Mouse (Mus musculus): ENCODE data around the gene Gm17490. TPM values are rescaled to one million over a fixed set of nuclear protein-coding genes. Genes with fewer than 3 reads are reported as not detected.

Gene Gm17490
- total RNA-seq, 1 experiment: not detected

GRCm38 (mm10) chr2:11654990-11655931 is 29.2 kb upstream of the Gm17490 start:
- H3K4me3 ChIP-seq (ENCODE audit: insufficient read depth in 1 of 2, low read depth in 1 of 2, low read length in 2 of 2, poor library complexity in 1 of 2, severe bottlenecking in 1 of 2): no peak overlapping the region
- TF ChIP-seq CHD2 (IDR thresholded peaks at IDR 0.05; ENCODE audit: low read depth, low read length): no peak
- no peak for TF ChIP-seq ZC3H11A (IDR thresholded peaks at IDR 0.05; ENCODE audit: borderline replicate concordance, low read depth, low read length)
- TF ChIP-seq MAFK (IDR thresholded peaks at IDR 0.05; ENCODE audit: insufficient read depth, low read depth, low read length): no peak
- TF ChIP-seq ZNF384 (IDR thresholded peaks at IDR 0.05; ENCODE audit: low read depth, low read length): no peak
- no peak for TF ChIP-seq HCFC1 (IDR thresholded peaks at IDR 0.05; ENCODE audit: borderline replicate concordance, insufficient read depth, low read length)
- no peak overlapping the region for H3K9ac ChIP-seq (ENCODE audit: insufficient read depth, low read depth, low read length, poor library complexity, severe bottlenecking)
- in situ Hi-C loops (cut with MboI; ENCODE audit: low sequenced_read_pairs in 2 of 2, unreplicated experiment in 2 of 2): no loop called here
- no peak for DNase-seq (ENCODE audit: low read depth, low spot score)
- no peaks in the 10 kb centered on the region for H3K9me3 ChIP-seq (ENCODE audit: control insufficient read depth, insufficient read depth, low read depth, low read length)
- H3K4me1 ChIP-seq (ENCODE audit: control insufficient read depth in 2 of 2, insufficient read depth in 2 of 2, low read length in 2 of 2, poor library complexity in 1 of 2): no peaks in the 10 kb centered on the region
- no peaks in the 10 kb centered on the region for H3K36me3 ChIP-seq (ENCODE audit: control insufficient read depth, insufficient read depth, low read length, poor library complexity, severe bottlenecking)
- no peak overlapping the region for H3K27ac ChIP-seq (ENCODE audit: insufficient read depth, low read depth, low read length, poor library complexity, severe bottlenecking)

DNA sequence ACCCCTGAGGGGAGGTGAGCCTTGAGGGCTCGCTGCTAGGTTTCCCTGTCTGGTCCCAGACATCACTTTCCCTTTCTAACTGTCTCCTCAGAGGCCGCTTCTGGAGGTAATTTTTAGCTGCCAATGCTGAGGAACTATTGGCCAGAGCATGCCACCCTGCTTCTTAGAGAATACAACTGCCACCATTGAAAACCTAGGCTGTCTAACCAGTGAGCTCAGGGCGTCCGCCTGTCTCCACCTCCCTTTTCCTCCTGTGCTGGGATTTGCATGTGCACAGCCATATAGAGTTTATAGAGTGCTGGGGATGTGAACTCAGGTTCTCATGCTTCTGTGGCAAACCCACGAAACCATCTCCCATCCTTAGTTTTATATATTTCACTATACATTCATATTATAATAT is 27.7 kb upstream of the Gm17490 start:
- H3K36me3 ChIP-seq (ENCODE audit: control insufficient read depth, insufficient read depth, low read length, poor library complexity, severe bottlenecking): no peaks in the 10 kb centered on the region
- in situ Hi-C loops (cut with MboI; ENCODE audit: low sequenced_read_pairs in 2 of 2, unreplicated experiment in 2 of 2): no loop called here
- no peak overlapping the region for H3K27ac ChIP-seq (ENCODE audit: insufficient read depth, low read depth, low read length, poor library complexity, severe bottlenecking)
- DNase-seq (ENCODE audit: low read depth, low spot score): no peak
- no peak overlapping the region for H3K4me3 ChIP-seq (ENCODE audit: insufficient read depth in 1 of 2, low read depth in 1 of 2, low read length in 2 of 2, poor library complexity in 1 of 2, severe bottlenecking in 1 of 2)
- no peak overlapping the region for H3K9ac ChIP-seq (ENCODE audit: insufficient read depth, low read depth, low read length, poor library complexity, severe bottlenecking)
- no peak for TF ChIP-seq ZC3H11A (IDR thresholded peaks at IDR 0.05; ENCODE audit: borderline replicate concordance, low read depth, low read length)
- no peak for TF ChIP-seq MAFK (IDR thresholded peaks at IDR 0.05; ENCODE audit: insufficient read depth, low read depth, low read length)
- no peak for TF ChIP-seq HCFC1 (IDR thresholded peaks at IDR 0.05; ENCODE audit: borderline replicate concordance, insufficient read depth, low read length)
- TF ChIP-seq ZNF384 (IDR thresholded peaks at IDR 0.05; ENCODE audit: low read depth, low read length): no peak
- TF ChIP-seq CHD2 (IDR thresholded peaks at IDR 0.05; ENCODE audit: low read depth, low read length): no peak
- no peaks in the 10 kb centered on the region for H3K9me3 ChIP-seq (ENCODE audit: control insufficient read depth, insufficient read depth, low read depth, low read length)
- no peaks in the 10 kb centered on the region for H3K4me1 ChIP-seq (ENCODE audit: control insufficient read depth in 2 of 2, insufficient read depth in 2 of 2, low read length in 2 of 2, poor library complexity in 1 of 2)

DNA sequence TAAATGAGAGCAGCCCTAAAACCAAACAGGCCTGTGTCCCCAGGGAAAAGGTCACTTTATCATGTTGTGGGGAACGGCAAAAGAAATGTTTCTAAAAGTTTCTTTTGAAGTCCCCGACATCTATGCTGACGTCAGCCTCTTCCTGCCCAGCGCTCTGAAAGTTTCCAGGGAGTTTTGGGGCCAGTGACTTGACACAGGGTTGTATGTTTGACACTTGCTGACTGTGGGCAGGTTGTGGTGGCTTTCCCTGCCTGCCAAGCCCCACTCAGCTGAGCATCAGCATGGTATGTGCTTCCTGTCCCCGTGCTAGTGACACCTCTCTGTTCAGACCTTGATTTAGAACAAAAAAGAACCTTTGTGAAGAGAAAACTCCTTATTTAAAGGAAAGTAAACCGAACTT is 27.3 kb upstream of the Gm17490 start:
- H3K4me3 ChIP-seq (ENCODE audit: insufficient read depth in 1 of 2, low read depth in 1 of 2, low read length in 2 of 2, poor library complexity in 1 of 2, severe bottlenecking in 1 of 2): no peak overlapping the region
- H3K27ac ChIP-seq (ENCODE audit: insufficient read depth, low read depth, low read length, poor library complexity, severe bottlenecking): no peak overlapping the region
- DNase-seq (ENCODE audit: low read depth, low spot score): no peak
- H3K4me1 ChIP-seq (ENCODE audit: control insufficient read depth in 2 of 2, insufficient read depth in 2 of 2, low read length in 2 of 2, poor library complexity in 1 of 2): no peaks in the 10 kb centered on the region
- H3K36me3 ChIP-seq (ENCODE audit: control insufficient read depth, insufficient read depth, low read length, poor library complexity, severe bottlenecking): no peaks in the 10 kb centered on the region
- no peak overlapping the region for H3K9ac ChIP-seq (ENCODE audit: insufficient read depth, low read depth, low read length, poor library complexity, severe bottlenecking)
- in situ Hi-C loops (cut with MboI; ENCODE audit: low sequenced_read_pairs in 2 of 2, unreplicated experiment in 2 of 2): no loop called here
- TF ChIP-seq HCFC1 (IDR thresholded peaks at IDR 0.05; ENCODE audit: borderline replicate concordance, insufficient read depth, low read length) (no peak), CHD2 (IDR thresholded peaks at IDR 0.05; ENCODE audit: low read depth, low read length) (no peak), ZC3H11A (IDR thresholded peaks at IDR 0.05; ENCODE audit: borderline replicate concordance, low read depth, low read length) (no peak), ZNF384 (IDR thresholded peaks at IDR 0.05; ENCODE audit: low read depth, low read length) (no peak), MAFK (IDR thresholded peaks at IDR 0.05; ENCODE audit: insufficient read depth, low read depth, low read length) (no peak)
- H3K9me3 ChIP-seq (ENCODE audit: control insufficient read depth, insufficient read depth, low read depth, low read length): no peaks in the 10 kb centered on the region

DNA sequence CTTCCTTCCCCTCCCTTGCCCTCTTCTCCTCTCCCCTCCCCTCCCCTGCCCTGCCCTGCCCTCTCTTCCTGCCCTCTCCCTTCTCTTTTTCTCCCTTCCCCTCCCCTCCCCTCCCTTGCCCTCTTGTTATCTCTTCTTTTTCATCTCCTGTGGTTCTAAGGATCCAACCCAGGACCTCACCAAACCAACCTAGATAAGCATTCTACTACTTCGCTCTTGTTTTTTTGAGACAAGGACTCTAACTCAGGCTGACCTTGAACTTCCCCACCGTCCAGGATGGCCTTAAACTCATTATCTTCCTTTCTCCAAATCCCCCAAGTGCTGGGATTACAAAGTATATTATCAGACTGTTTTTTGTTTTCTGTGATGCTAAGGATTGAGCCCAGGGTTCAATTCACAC is 26.7 kb upstream of the Gm17490 start:
- no peak for DNase-seq (ENCODE audit: low read depth, low spot score)
- TF ChIP-seq CHD2 (IDR thresholded peaks at IDR 0.05; ENCODE audit: low read depth, low read length) (no peak), HCFC1 (IDR thresholded peaks at IDR 0.05; ENCODE audit: borderline replicate concordance, insufficient read depth, low read length) (no peak), MAFK (IDR thresholded peaks at IDR 0.05; ENCODE audit: insufficient read depth, low read depth, low read length) (no peak), ZC3H11A (IDR thresholded peaks at IDR 0.05; ENCODE audit: borderline replicate concordance, low read depth, low read length) (no peak), ZNF384 (IDR thresholded peaks at IDR 0.05; ENCODE audit: low read depth, low read length) (no peak)
- H3K27ac ChIP-seq (ENCODE audit: insufficient read depth, low read depth, low read length, poor library complexity, severe bottlenecking): no peak overlapping the region
- no peaks in the 10 kb centered on the region for H3K36me3 ChIP-seq (ENCODE audit: control insufficient read depth, insufficient read depth, low read length, poor library complexity, severe bottlenecking)
- no peaks in the 10 kb centered on the region for H3K9me3 ChIP-seq (ENCODE audit: control insufficient read depth, insufficient read depth, low read depth, low read length)
- no peak overlapping the region for H3K9ac ChIP-seq (ENCODE audit: insufficient read depth, low read depth, low read length, poor library complexity, severe bottlenecking)
- in situ Hi-C loops (cut with MboI; ENCODE audit: low sequenced_read_pairs in 2 of 2, unreplicated experiment in 2 of 2): no loop called here
- no peak overlapping the region for H3K4me3 ChIP-seq (ENCODE audit: insufficient read depth in 1 of 2, low read depth in 1 of 2, low read length in 2 of 2, poor library complexity in 1 of 2, severe bottlenecking in 1 of 2)
- no peaks in the 10 kb centered on the region for H3K4me1 ChIP-seq (ENCODE audit: control insufficient read depth in 2 of 2, insufficient read depth in 2 of 2, low read length in 2 of 2, poor library complexity in 1 of 2)
